10 mouse cellular contexts compared by ENCODE assay signal in genomic region chr8:6043939-6044577, GRCm38 (mm10).
DNase-seq lines count a peak whose midpoint lies in the region; ATAC-seq lines count a peak whose summit lies in the region.
"Had no signal": no experiment of that assay in that cellular context is flagged by ENCODE, and none has a peak within 500 bp of the region (broad histone marks: within the 10 kb centered on the region; RNA-seq: fewer than 3 reads in every experiment).

No protein-coding gene starts in this region.

- no peak for ATAC-seq in hindbrain, embryonic 13.5 days (ENCODE audit: low FRiP score)
- peak; percentile 79 for ATAC-seq in stomach, embryonic 15.5 days (ENCODE audit: insufficient read depth, low FRiP score, low read depth)

- intact Hi-C loops in heart, postnatal 14 days (cut with DNase I): no loop called here

- H3K27ac ChIP-seq in hindbrain, embryonic 10.5 days: no peak overlapping the region
- no peak overlapping the region for H3K27ac ChIP-seq in hindbrain, embryonic 13.5 days
- no peak overlapping the region for H3K27ac ChIP-seq in embryonic facial prominence, embryonic 10.5 days (replicated peaks)
- H3K27ac ChIP-seq in stomach, embryonic 15.5 days: no peak overlapping the region
- H3K27ac ChIP-seq: liver, embryonic 13.5 days had no signal

- H3K36me3 ChIP-seq in hindbrain, embryonic 10.5 days: no peaks in the 10 kb centered on the region
- H3K36me3 ChIP-seq in hindbrain, embryonic 13.5 days: no peaks in the 10 kb centered on the region
- no peaks in the 10 kb centered on the region for H3K36me3 ChIP-seq in embryonic facial prominence, embryonic 10.5 days (replicated peaks)
- no peaks in the 10 kb centered on the region for H3K36me3 ChIP-seq in stomach, embryonic 15.5 days
- H3K36me3 ChIP-seq: G1E; liver, embryonic 13.5 days had no signal

- H3K4me1 ChIP-seq in hindbrain, embryonic 10.5 days (replicated peaks): no peaks in the 10 kb centered on the region
- no peaks in the 10 kb centered on the region for H3K4me1 ChIP-seq in hindbrain, embryonic 13.5 days (replicated peaks)
- H3K4me1 ChIP-seq in embryonic facial prominence, embryonic 10.5 days: no peaks in the 10 kb centered on the region
- no peaks in the 10 kb centered on the region for H3K4me1 ChIP-seq in stomach, embryonic 15.5 days
- H3K4me1 ChIP-seq: liver, embryonic 13.5 days had no signal

- H3K27me3 ChIP-seq in hindbrain, embryonic 10.5 days (ENCODE audit: insufficient read depth, poor library complexity, severe bottlenecking): no peaks in the 10 kb centered on the region
- no peaks in the 10 kb centered on the region for H3K27me3 ChIP-seq in hindbrain, embryonic 13.5 days
- H3K27me3 ChIP-seq in embryonic facial prominence, embryonic 10.5 days (replicated peaks; ENCODE audit: low read depth, poor library complexity, severe bottlenecking): no peaks in the 10 kb centered on the region
- H3K27me3 ChIP-seq in stomach, embryonic 15.5 days (replicated peaks): no peaks in the 10 kb centered on the region
- H3K27me3 ChIP-seq: liver, embryonic 13.5 days had no signal

- no peak overlapping the region for H3K4me3 ChIP-seq in hindbrain, embryonic 10.5 days
- H3K4me3 ChIP-seq in hindbrain, embryonic 13.5 days: no peak overlapping the region
- H3K4me3 ChIP-seq in embryonic facial prominence, embryonic 10.5 days: no peak overlapping the region
- no peak overlapping the region for H3K4me3 ChIP-seq in stomach, embryonic 15.5 days (replicated peaks)
- H3K4me3 ChIP-seq: liver, embryonic 13.5 days had no signal

- no peak overlapping the region for H3K4me2 ChIP-seq in hindbrain, embryonic 13.5 days
- no peak overlapping the region for H3K4me2 ChIP-seq in stomach, embryonic 15.5 days
- H3K4me2 ChIP-seq: liver, embryonic 13.5 days had no signal

- WGBS in hindbrain, embryonic 10.5 days: 43% methylated on average over 5 of the region's 5 CpGs
- 44% methylated on average over 5 of the region's 5 CpGs for WGBS in hindbrain, embryonic 13.5 days
- 39% methylated on average over 5 of the region's 5 CpGs for WGBS in embryonic facial prominence, embryonic 10.5 days
- 9% methylated on average over 5 of the region's 5 CpGs for WGBS in stomach, embryonic 15.5 days

- DNase-seq in hindbrain, embryonic 10.5 days (ENCODE audit: low spot score): peak; percentile 54
- DNase-seq in embryonic facial prominence, embryonic 10.5 days (ENCODE audit: low spot score): peak; percentile 54
- peak; percentile 46 to 61 for DNase-seq in heart, postnatal 14 days
- DNase-seq in layer of hippocampus, adult 9-10 months (ENCODE audit: low spot score): peak; percentile 10
- peak; percentile 51 for DNase-seq in mesoderm, embryonic 11.5 days (ENCODE audit: low read depth, low spot score)
- no peak for DNase-seq in thymus, postnatal 10 days (ENCODE audit: low spot score in 2 of 2)
- DNase-seq: liver, embryonic 13.5 days had no signal

- no peaks in the 10 kb centered on the region for H3K9me3 ChIP-seq in hindbrain, embryonic 10.5 days
- no peaks in the 10 kb centered on the region for H3K9me3 ChIP-seq in hindbrain, embryonic 13.5 days
- H3K9me3 ChIP-seq in embryonic facial prominence, embryonic 10.5 days: no peaks in the 10 kb centered on the region
- no peaks in the 10 kb centered on the region for H3K9me3 ChIP-seq in stomach, embryonic 15.5 days
- H3K9me3 ChIP-seq: G1E; liver, embryonic 13.5 days had no signal

- H3K9ac ChIP-seq in hindbrain, embryonic 13.5 days: no peak overlapping the region
- no peak overlapping the region for H3K9ac ChIP-seq in stomach, embryonic 15.5 days
- H3K9ac ChIP-seq: liver, embryonic 13.5 days had no signal

Comparison
In these comparisons a context has a peak if more than half of its experiments do, and no peak if none do; other contexts are left out.
1. DNase-seq: peak in hindbrain, embryonic 10.5 days (single experiment), embryonic facial prominence, embryonic 10.5 days (single experiment), heart, postnatal 14 days (2 of 2), layer of hippocampus, adult 9-10 months (single experiment) and mesoderm, embryonic 11.5 days (single experiment); none in thymus, postnatal 10 days (0 of 2).